ENCODE assay signal across 8 mouse cellular contexts in genomic region chr11:62966765-62967633, GRCm38 (mm10). TPM values are rescaled to one million over a fixed set of nuclear protein-coding genes. Genes with fewer than 3 reads are reported as not detected.
DNase-seq lines count a peak whose midpoint lies in the region; ATAC-seq and TF ChIP-seq lines count a peak whose summit lies in the region.

No protein-coding gene starts in this region.

- intact Hi-C loops in left cerebral cortex, postnatal 14 days (cut with DNase I) = no loop called here

- no peaks in the 10 kb centered on the region for H3K9me3 ChIP-seq in ES-E14 (ENCODE audit: control insufficient read depth, insufficient read depth, low read depth, low read length)
- H3K9me3 ChIP-seq in hindbrain, embryonic 15.5 days = no peaks in the 10 kb centered on the region
- H3K9me3 ChIP-seq in midbrain, embryonic 12.5 days = no peaks in the 10 kb centered on the region

- H3K4me1 ChIP-seq in ES-E14 (ENCODE audit: control insufficient read depth in 2 of 2, insufficient read depth in 2 of 2, low read length in 2 of 2, poor library complexity in 1 of 2) = peaks cover 0 to 11% of the 10 kb centered on the region in 2 experiments; a peak in 1 of 4 replicates
- peaks cover 16% of the 10 kb centered on the region for H3K4me1 ChIP-seq in hindbrain, embryonic 15.5 days (replicated peaks)
- H3K4me1 ChIP-seq in midbrain, embryonic 12.5 days = peaks cover 13% of the 10 kb centered on the region

- no peak overlapping the region; the same call in 1 of the 2 replicates for H3K27ac ChIP-seq in ES-E14 (ENCODE audit: insufficient read depth, low read depth, low read length, poor library complexity, severe bottlenecking)
- H3K27ac ChIP-seq in hindbrain, embryonic 15.5 days (replicated peaks) = peak overlapping the region; percentile 80
- peak overlapping the region; percentile 66 for H3K27ac ChIP-seq in midbrain, embryonic 12.5 days (replicated peaks)

- peak overlapping the region; percentile 33; the same call in 1 of the 2 replicates for H3K9ac ChIP-seq in ES-E14 (ENCODE audit: insufficient read depth, low read depth, low read length, poor library complexity, severe bottlenecking)
- peak overlapping the region; percentile 6; the same call in 1 of the 2 replicates for H3K9ac ChIP-seq in hindbrain, embryonic 15.5 days
- peak overlapping the region; percentile 29; the same call in 1 of the 2 replicates for H3K9ac ChIP-seq in midbrain, embryonic 12.5 days (replicated peaks)

- peak overlapping the region; percentile 37 to 64 for H3K4me3 ChIP-seq in ES-E14 (ENCODE audit: insufficient read depth in 1 of 2, low read depth in 1 of 2, low read length in 2 of 2, poor library complexity in 1 of 2, severe bottlenecking in 1 of 2)
- H3K4me3 ChIP-seq in hindbrain, embryonic 15.5 days = peak overlapping the region; percentile 11
- H3K4me3 ChIP-seq in midbrain, embryonic 12.5 days = peak overlapping the region; percentile 18

- peak; percentile 87 for ATAC-seq in hindbrain, embryonic 15.5 days (ENCODE audit: low FRiP score, low read depth)
- ATAC-seq in midbrain, embryonic 12.5 days (ENCODE audit: low FRiP score, low read depth) = no peak

- no peak for DNase-seq in ES-E14 (ENCODE audit: low read depth, low spot score)
- peak; percentile 75 for DNase-seq in embryo, embryonic 10 days (ENCODE audit: low spot score)
- DNase-seq in gastrocnemius, adult 8-10 months (ENCODE audit: low spot score in 2 of 2) = peak; percentile 60 to 68
- peak; percentile 44 to 45 for DNase-seq in left cerebral cortex, postnatal 14 days (ENCODE audit: low spot score in 2 of 2)
- peak; percentile 64 for DNase-seq in testis, postnatal 10 days (ENCODE audit: low spot score)
- DNase-seq in spleen, postnatal 36 days (ENCODE audit: low spot score in 2 of 2) = no peak

- no peaks in the 10 kb centered on the region for H3K36me3 ChIP-seq in ES-E14 (ENCODE audit: control insufficient read depth, insufficient read depth, low read length, poor library complexity, severe bottlenecking)
- H3K36me3 ChIP-seq in hindbrain, embryonic 15.5 days = no peaks in the 10 kb centered on the region
- H3K36me3 ChIP-seq in midbrain, embryonic 12.5 days = no peaks in the 10 kb centered on the region

- WGBS in hindbrain, embryonic 15.5 days = 8% methylated on average over 27 of the region's 27 CpGs
- 3% methylated on average over 27 of the region's 27 CpGs for WGBS in midbrain, embryonic 12.5 days

- H3K4me2 ChIP-seq in hindbrain, embryonic 15.5 days = peak overlapping the region; percentile 45
- peak overlapping the region; percentile 49 for H3K4me2 ChIP-seq in midbrain, embryonic 12.5 days (replicated peaks)

- in situ Hi-C loops in ES-E14 (cut with MboI; ENCODE audit: low sequenced_read_pairs in 2 of 2, unreplicated experiment in 2 of 2) = no loop called here

- H3K27me3 ChIP-seq in hindbrain, embryonic 15.5 days = no peaks in the 10 kb centered on the region
- H3K27me3 ChIP-seq in midbrain, embryonic 12.5 days = no peaks in the 10 kb centered on the region

TF ChIP-seq in ES-E14, 5 proteins besides CTCF, POLR2A, EP300 and RAD21:
- TF ChIP-seq ZC3H11A (IDR thresholded peaks at IDR 0.05; ENCODE audit: borderline replicate concordance, low read depth, low read length) = no peak
- no peak for TF ChIP-seq CHD2 (IDR thresholded peaks at IDR 0.05; ENCODE audit: low read depth, low read length)
- no peak for TF ChIP-seq MAFK (IDR thresholded peaks at IDR 0.05; ENCODE audit: insufficient read depth, low read depth, low read length)
- TF ChIP-seq HCFC1 (IDR thresholded peaks at IDR 0.05; ENCODE audit: borderline replicate concordance, insufficient read depth, low read length) = no peak
- no peak for TF ChIP-seq ZNF384 (IDR thresholded peaks at IDR 0.05; ENCODE audit: low read depth, low read length)

RNA-seq across cellular contexts. Expression of gene Cdrt4, which starts 16.0 kb away (rescaled TPM):
- total RNA-seq in ES-E14 (2012; rRNA removed) = 1.1 and 1.6 TPM in 2 replicates
- not detected for total RNA-seq in gastrocnemius, adult 8-10 months (2022)
- polyA plus RNA-seq in hindbrain, embryonic 15.5 days (2015; fragmentation: Nextera tagmentation; extraction: Ambion mirVana) = not detected in 2 replicates
- not detected for total RNA-seq in left cerebral cortex, postnatal 14 days (2021)
- polyA plus RNA-seq in midbrain, embryonic 12.5 days (2016; fragmentation: Nextera tagmentation; extraction: Ambion mirVana) = not detected in 2 replicates

Comparison
In these comparisons a context has a peak if more than half of its experiments do, and no peak if none do; other contexts are left out.
1. DNase-seq: peak in embryo, embryonic 10 days (single experiment), gastrocnemius, adult 8-10 months (2 of 2), left cerebral cortex, postnatal 14 days (2 of 2) and testis, postnatal 10 days (single experiment); none in ES-E14 (single experiment) and spleen, postnatal 36 days (0 of 2).
2. Peak in every context shown above with its lines, with median percentiles within 50 percentile points of each other: H3K4me3 ChIP-seq and H3K9ac ChIP-seq.